Mouse (Mus musculus) olfactory bulb, adult 2 months (tissue): Measurements from ENCODE around the gene Shisal1.

Experiments
- CTCF ChIP-seq: fragments of 200-500 bp; IDR thresholded peaks from 2 replicates; pipeline ENCODE4 v1.5.1; 2012; ENCODE audit warnings: low read depth, mild to moderate bottlenecking, low read length, moderate library complexity; ENCODE audit not compliant: insufficient read depth
- POLR2A ChIP-seq: fragments of 200-500 bp; IDR thresholded peaks from 2 replicates; pipeline ENCODE4 v1.6.1; 2012; ENCODE audit warnings: mild to moderate bottlenecking, low read depth, low read length, moderate library complexity; ENCODE audit not compliant: insufficient read depth

GRCm38 (mm10) chr15:84467761-84468160, 20.9 kb upstream of the Shisal1 start:
- TF ChIP-seq CTCF: no peak
- TF ChIP-seq POLR2A: no peak
